Mouse (Mus musculus): ENCODE data around the gene Cacna1d. TPM values are rescaled to one million over a fixed set of nuclear protein-coding genes. Genes with fewer than 3 reads are reported as not detected.

Gene Cacna1d
- polyA plus RNA-seq, 1 experiment from 2014 or later, result 10.5 TPM

DNA sequence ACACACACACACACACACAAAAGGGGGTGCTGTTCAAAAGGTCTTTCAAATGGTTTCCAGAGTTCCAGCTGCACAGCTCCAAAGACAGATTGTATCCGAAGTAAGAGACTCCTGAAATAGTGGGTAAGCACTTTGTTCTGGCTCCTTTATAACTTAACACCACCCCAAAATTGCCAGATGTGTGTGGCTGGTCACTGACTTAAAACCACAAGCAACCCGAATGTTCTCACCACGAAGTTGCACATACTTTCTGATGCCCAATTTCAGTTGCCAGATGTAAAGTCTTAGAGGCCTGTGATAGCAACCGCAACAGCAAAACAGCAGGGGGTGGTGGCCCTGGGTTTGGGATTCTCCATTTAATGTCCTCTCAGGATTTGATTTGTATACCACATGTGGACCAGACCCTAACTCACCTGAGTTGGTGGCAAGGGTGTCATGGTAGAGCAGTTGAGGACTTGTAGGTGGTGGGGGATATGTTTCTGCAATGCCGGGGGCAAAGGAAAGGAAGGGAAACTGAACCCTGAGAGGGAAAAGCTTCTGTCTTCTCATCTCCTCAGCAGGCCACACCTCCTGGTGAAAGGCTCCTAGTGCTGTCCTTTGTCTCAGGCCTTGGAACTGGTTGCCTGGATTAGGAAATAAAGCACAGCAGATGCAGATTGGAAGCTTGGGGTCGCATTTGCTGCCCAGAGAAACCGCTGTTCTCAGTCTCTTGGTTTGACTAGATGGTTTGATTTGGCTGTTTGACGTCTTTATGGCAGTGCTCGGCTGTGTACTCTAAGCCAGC lies 471.3 kb downstream of the Cacna1d start:
- no peak for TF ChIP-seq CTCF (IDR thresholded peaks at IDR 0.05; ENCODE audit: low read depth)
- H3K4me2 ChIP-seq, result no peak overlapping the region
- 60% methylated on average over 9 of the region's 9 CpGs for WGBS
- ATAC-seq (ENCODE audit: insufficient read depth) (no peak), DNase-seq (no peak)
- H3K36me3 ChIP-seq (ENCODE audit: insufficient read depth), result no peaks in the 10 kb centered on the region
- H3K4me1 ChIP-seq (ENCODE audit: insufficient read depth), result no peaks in the 10 kb centered on the region
- H3K27me3 ChIP-seq (ENCODE audit: insufficient read depth, low read length), result no peaks in the 10 kb centered on the region
- H3K4me3 ChIP-seq (ENCODE audit: low read depth, low read length), result no peak overlapping the region
- no peak overlapping the region for H3K9ac ChIP-seq
- H3K27ac ChIP-seq (ENCODE audit: low read depth), result no peak overlapping the region
- H3K9me3 ChIP-seq (ENCODE audit: low read depth, low read length), result no peaks in the 10 kb centered on the region

DNA sequence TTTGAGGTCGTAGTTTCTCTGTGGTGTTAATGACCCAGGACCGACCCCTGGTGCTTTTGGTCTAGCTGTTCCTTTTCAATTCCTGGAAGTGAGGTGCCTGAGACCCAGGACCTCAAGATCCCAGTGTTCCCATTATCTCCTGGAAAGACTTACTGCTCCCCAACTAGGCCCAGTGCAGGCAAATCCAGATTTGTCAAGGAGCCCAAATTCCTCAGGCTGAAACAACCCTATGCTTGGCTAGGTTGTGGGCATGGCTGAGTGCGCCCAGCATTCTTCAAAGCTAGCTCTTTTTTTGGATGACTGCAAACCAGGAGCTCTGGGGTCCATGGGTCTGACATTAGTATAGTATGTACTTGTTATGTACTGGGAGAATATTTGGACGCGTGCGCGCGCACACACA lies 471.9 kb downstream of the Cacna1d start:
- Histone ChIP-seq H3K36me3 (ENCODE audit: insufficient read depth) (no peaks in the 10 kb centered on the region), H3K9ac (no peak overlapping the region), H3K27me3 (ENCODE audit: insufficient read depth, low read length) (no peaks in the 10 kb centered on the region), H3K4me3 (ENCODE audit: low read depth, low read length) (no peak overlapping the region), H3K4me1 (ENCODE audit: insufficient read depth) (no peaks in the 10 kb centered on the region), H3K9me3 (ENCODE audit: low read depth, low read length) (no peaks in the 10 kb centered on the region), H3K4me2 (no peak overlapping the region), H3K27ac (ENCODE audit: low read depth) (no peak overlapping the region)
- WGBS, result 92% methylated on average over 8 of the region's 8 CpGs
- DNase-seq (no peak), ATAC-seq (ENCODE audit: insufficient read depth) (no peak)
- no peak for TF ChIP-seq CTCF (IDR thresholded peaks at IDR 0.05; ENCODE audit: low read depth)

DNA sequence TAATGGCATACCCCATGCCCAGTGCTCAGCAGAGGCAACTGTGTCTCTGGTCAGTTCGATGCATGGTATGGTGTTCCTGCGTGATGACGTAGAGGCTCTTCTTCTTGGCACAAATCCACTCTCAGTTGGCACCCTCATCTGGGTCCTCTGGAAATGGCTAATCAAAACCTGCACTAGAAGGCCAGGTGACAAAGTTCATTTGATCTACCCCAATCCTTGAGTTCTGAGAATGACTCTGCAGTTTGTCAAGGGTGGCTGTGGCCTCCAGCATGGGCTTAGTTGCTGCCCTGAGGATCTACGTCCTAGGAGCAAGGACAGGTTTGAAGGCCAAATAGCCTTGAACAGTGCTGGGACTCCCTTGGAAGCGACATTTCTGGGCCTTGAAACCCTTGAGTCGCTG lies 472.4 kb downstream of the Cacna1d start:
- no peak for ATAC-seq (ENCODE audit: insufficient read depth)
- H3K4me2 ChIP-seq, result no peak overlapping the region
- no peaks in the 10 kb centered on the region for H3K9me3 ChIP-seq (ENCODE audit: low read depth, low read length)
- H3K4me1 ChIP-seq (ENCODE audit: insufficient read depth), result no peaks in the 10 kb centered on the region
- H3K27ac ChIP-seq (ENCODE audit: low read depth), result no peak overlapping the region
- TF ChIP-seq CTCF (IDR thresholded peaks at IDR 0.05; ENCODE audit: low read depth), result no peak
- no peak for DNase-seq
- whole genome bisulfite sequencing, result 87% methylated on average over 6 of the region's 6 CpGs
- H3K27me3 ChIP-seq (ENCODE audit: insufficient read depth, low read length), result no peaks in the 10 kb centered on the region
- H3K36me3 ChIP-seq (ENCODE audit: insufficient read depth), result no peaks in the 10 kb centered on the region
- H3K9ac ChIP-seq, result no peak overlapping the region
- H3K4me3 ChIP-seq (ENCODE audit: low read depth, low read length), result no peak overlapping the region

DNA sequence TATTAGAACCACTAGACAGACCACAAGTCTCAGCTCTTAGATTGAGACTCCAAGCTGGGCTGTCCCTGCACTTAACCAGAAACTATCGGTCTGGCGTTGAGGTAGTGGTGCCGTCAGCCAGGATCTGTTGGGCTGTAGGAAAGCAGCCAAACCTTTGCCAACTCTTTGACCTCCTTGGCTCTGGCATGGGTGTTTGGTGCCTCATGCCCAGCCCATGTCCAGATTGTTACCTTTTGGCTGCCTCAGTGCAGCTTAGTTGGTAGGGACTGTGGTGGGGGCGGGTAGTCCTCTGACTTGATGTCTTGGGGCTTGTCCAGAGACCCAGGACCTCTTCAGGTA lies 472.8 kb downstream of the Cacna1d start:
- no peak for ATAC-seq (ENCODE audit: insufficient read depth)
- H3K36me3 ChIP-seq (ENCODE audit: insufficient read depth), result no peaks in the 10 kb centered on the region
- no peaks in the 10 kb centered on the region for H3K27me3 ChIP-seq (ENCODE audit: insufficient read depth, low read length)
- TF ChIP-seq CTCF (IDR thresholded peaks at IDR 0.05; ENCODE audit: low read depth), result no peak
- DNase-seq, result no peak
- H3K4me1 ChIP-seq (ENCODE audit: insufficient read depth), result no peaks in the 10 kb centered on the region
- H3K9ac ChIP-seq, result no peak overlapping the region
- no peak overlapping the region for H3K4me3 ChIP-seq (ENCODE audit: low read depth, low read length)
- H3K9me3 ChIP-seq (ENCODE audit: low read depth, low read length), result no peaks in the 10 kb centered on the region
- H3K27ac ChIP-seq (ENCODE audit: low read depth), result no peak overlapping the region
- WGBS, result 92% methylated on average over 4 of the region's 4 CpGs
- no peak overlapping the region for H3K4me2 ChIP-seq

DNA sequence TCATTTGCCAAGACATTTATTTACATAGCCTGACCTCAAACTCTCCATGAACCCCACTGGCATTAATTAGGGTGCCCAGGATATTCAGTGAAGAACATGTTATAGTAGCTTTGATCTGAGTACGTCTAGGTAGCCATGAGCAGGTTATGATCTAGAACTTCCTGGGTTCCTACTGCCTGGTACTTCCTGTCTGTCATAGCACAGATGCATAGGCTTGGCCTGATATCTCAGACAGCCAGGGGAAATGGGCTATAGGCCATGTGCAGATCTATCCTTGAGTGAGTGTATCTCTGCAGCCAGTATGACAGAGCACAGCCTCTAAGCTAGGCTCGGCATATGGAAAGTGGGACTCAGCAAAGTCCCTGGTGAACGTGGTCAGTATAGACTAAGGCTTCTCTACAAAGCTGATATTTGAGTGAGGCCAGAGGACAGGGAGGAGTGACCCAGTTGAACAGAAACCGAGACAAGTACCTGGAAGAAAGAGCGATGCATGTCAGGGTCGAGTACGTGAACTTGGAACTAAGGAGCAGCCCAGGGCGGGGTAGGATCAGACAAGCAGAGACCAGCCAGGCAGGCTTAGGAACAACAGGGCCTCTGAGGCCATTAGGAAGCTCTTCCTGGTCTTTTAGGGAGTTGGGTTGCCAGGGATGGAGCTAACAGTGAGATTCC lies 473.3 kb downstream of the Cacna1d start:
- H3K4me3 ChIP-seq (ENCODE audit: low read depth, low read length), result no peak overlapping the region
- DNase-seq (no peak), ATAC-seq (ENCODE audit: insufficient read depth) (no peak)
- no peaks in the 10 kb centered on the region for H3K36me3 ChIP-seq (ENCODE audit: insufficient read depth)
- WGBS, result 78% methylated on average over 8 of the region's 8 CpGs
- H3K9ac ChIP-seq, result no peak overlapping the region
- H3K9me3 ChIP-seq (ENCODE audit: low read depth, low read length), result no peaks in the 10 kb centered on the region
- no peak overlapping the region for H3K27ac ChIP-seq (ENCODE audit: low read depth)
- no peak overlapping the region for H3K4me2 ChIP-seq
- no peaks in the 10 kb centered on the region for H3K27me3 ChIP-seq (ENCODE audit: insufficient read depth, low read length)
- no peak for TF ChIP-seq CTCF (IDR thresholded peaks at IDR 0.05; ENCODE audit: low read depth)
- H3K4me1 ChIP-seq (ENCODE audit: insufficient read depth), result no peaks in the 10 kb centered on the region

DNA sequence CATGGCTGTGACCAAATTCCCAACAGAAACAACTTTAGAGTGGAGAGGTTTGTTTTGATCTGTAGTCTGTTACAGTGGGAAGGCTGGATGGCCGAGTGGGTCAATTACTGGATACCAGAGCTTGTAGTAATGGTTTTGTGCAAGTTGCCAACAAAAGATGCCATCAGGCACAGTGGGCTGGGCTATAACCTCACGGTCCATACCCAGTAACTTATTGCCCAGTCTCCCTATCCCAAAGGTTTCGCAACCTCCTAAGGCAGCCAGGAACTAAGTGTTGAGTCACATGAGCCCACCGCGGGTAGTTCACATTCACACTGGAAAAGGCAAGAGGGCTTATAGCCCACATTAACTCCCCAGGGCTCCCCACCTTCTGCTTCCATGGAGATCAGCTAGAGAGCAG lies 474.6 kb downstream of the Cacna1d start:
- no peak for ATAC-seq (ENCODE audit: insufficient read depth)

DNA sequence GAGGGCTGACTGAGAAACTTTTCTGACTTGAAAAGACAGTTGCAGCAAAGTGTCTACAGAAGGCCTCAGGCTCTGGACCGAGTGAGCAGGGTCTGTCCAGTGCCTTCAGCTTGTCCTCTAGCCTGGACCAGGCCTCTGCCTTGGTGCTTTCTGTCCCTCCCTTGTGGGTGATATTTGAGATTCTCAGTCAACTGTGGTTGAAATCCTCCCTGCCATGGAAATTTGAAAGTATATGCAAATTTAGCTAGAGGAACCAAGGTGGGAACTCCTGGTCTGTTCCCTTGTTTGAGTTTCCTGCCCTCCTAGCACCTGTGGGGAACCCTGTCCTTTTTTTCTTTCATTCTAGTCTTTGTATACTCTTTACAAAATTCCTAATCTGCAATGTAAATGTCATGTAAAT lies 476.2 kb downstream of the Cacna1d start:
- Histone ChIP-seq H3K27me3 (ENCODE audit: insufficient read depth, low read length) (0 out of 2 replicates have a peak, but pooled peaks cover 2% of the 10 kb centered on the region), H3K27ac (ENCODE audit: low read depth) (no peak overlapping the region), H3K9ac (no peak overlapping the region), H3K36me3 (ENCODE audit: insufficient read depth) (no peaks in the 10 kb centered on the region), H3K4me3 (ENCODE audit: low read depth, low read length) (no peak overlapping the region), H3K4me2 (no peak overlapping the region), H3K4me1 (ENCODE audit: insufficient read depth) (no peaks in the 10 kb centered on the region), H3K9me3 (ENCODE audit: low read depth, low read length) (no peaks in the 10 kb centered on the region)
- no peak for DNase-seq
- ATAC-seq (ENCODE audit: insufficient read depth), result no peak
- WGBS, result 47% methylated on average over 1 of the region's 1 CpGs
- no peak for TF ChIP-seq CTCF (IDR thresholded peaks at IDR 0.05; ENCODE audit: low read depth)

More for the DNA sequence above, 474.6 kb downstream of the Cacna1d start:
- no peaks in the 10 kb centered on the region for H3K27me3 ChIP-seq (ENCODE audit: insufficient read depth, low read length)
- H3K9me3 ChIP-seq (ENCODE audit: low read depth, low read length), result no peaks in the 10 kb centered on the region
- no peak overlapping the region for H3K4me2 ChIP-seq
- no peak for TF ChIP-seq CTCF (IDR thresholded peaks at IDR 0.05; ENCODE audit: low read depth)
- DNase-seq, result no peak
- 88% methylated on average over 5 of the region's 5 CpGs for WGBS
- H3K4me1 ChIP-seq (ENCODE audit: insufficient read depth), result no peaks in the 10 kb centered on the region
- H3K36me3 ChIP-seq (ENCODE audit: insufficient read depth), result no peaks in the 10 kb centered on the region
- H3K4me3 ChIP-seq (ENCODE audit: low read depth, low read length), result no peak overlapping the region
- no peak overlapping the region for H3K9ac ChIP-seq
- H3K27ac ChIP-seq (ENCODE audit: low read depth), result no peak overlapping the region
